In the genomic region with DNA sequence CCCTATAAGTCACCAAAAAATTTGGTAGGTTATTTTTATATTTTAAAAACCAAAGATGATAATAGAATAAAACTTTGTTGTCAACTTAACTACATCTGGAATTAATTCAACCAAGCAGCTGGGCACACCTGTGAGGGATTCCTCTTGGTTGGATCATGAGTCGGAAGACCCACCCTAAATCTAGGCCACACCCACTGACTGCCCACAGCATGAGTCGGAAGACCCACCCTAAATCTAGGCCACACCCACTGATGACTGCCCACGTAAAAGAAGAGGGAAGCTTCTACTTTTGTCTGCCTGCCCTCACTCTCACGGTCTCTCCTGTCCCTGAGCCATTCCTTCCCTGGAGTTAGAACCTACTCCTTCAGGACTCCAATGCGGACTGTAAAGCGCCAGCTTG, we compare ENCODE assay signal across 15 mouse cellular contexts. TPM values are rescaled to one million over a fixed set of nuclear protein-coding genes. Genes with fewer than 3 reads are reported as not detected.
A peak's percentile ranks its signal among the peaks of the same experiment; 100 is the strongest.
DNase-seq lines count a peak whose midpoint lies in the region; ATAC-seq and TF ChIP-seq lines count a peak whose summit lies in the region.
"Had no signal": no experiment of that assay in that cellular context is flagged by ENCODE, and none has a peak within 500 bp of the region (broad histone marks: within the 10 kb centered on the region; RNA-seq: fewer than 3 reads in every experiment).

No protein-coding gene starts in this region.

- peaks cover 46% of the 10 kb centered on the region for H3K36me3 ChIP-seq in stomach, embryonic 14.5 days (ENCODE audit: control insufficient read depth, insufficient read depth, low read length)
- H3K36me3 ChIP-seq in stomach, postnatal 0 days (ENCODE audit: control insufficient read depth, insufficient read depth, low read length) = peaks cover 37% of the 10 kb centered on the region
- peaks cover 8% of the 10 kb centered on the region; the same call in 1 of the 2 replicates for H3K36me3 ChIP-seq in intestine, embryonic 16.5 days (ENCODE audit: control insufficient read depth, insufficient read depth, low read length)

- intact Hi-C loops in left cerebral cortex, postnatal 4 days (cut with DNase I) = loop anchor here (10.0 kb wide), 1 partner anchor 95 kb away; no protein-coding TSS in a partner anchor

- H3K9me3 ChIP-seq in stomach, embryonic 14.5 days (ENCODE audit: control insufficient read depth, low read depth, low read length) = no peaks in the 10 kb centered on the region
- no peaks in the 10 kb centered on the region for H3K9me3 ChIP-seq in stomach, postnatal 0 days (ENCODE audit: control insufficient read depth, low read length)
- H3K9me3 ChIP-seq in intestine, embryonic 16.5 days (ENCODE audit: control insufficient read depth, low read length) = no peaks in the 10 kb centered on the region
- H3K9me3 ChIP-seq: embryonic facial prominence, embryonic 15.5 days; forebrain, embryonic 12.5 days; heart, embryonic 15.5 days; hindbrain, embryonic 12.5 days; limb, embryonic 15.5 days had no signal

- H3K27me3 ChIP-seq in stomach, embryonic 14.5 days (ENCODE audit: control insufficient read depth, insufficient read depth, low read length) = no peaks in the 10 kb centered on the region
- no peaks in the 10 kb centered on the region for H3K27me3 ChIP-seq in stomach, postnatal 0 days (ENCODE audit: control insufficient read depth, insufficient read depth, low read length)
- H3K27me3 ChIP-seq in intestine, embryonic 16.5 days (replicated peaks; ENCODE audit: control insufficient read depth, insufficient read depth, low read length) = no peaks in the 10 kb centered on the region
- H3K27me3 ChIP-seq: embryonic facial prominence, embryonic 15.5 days; forebrain, embryonic 12.5 days; heart, embryonic 15.5 days; hindbrain, embryonic 12.5 days; limb, embryonic 15.5 days had no signal

- no peak overlapping the region for H3K9ac ChIP-seq in stomach, embryonic 14.5 days (replicated peaks; ENCODE audit: low read depth, low read length)
- no peak overlapping the region for H3K9ac ChIP-seq in stomach, postnatal 0 days (ENCODE audit: low read length)
- no peak overlapping the region for H3K9ac ChIP-seq in intestine, embryonic 16.5 days (ENCODE audit: low read depth, low read length)
- H3K9ac ChIP-seq: embryonic facial prominence, embryonic 15.5 days; forebrain, embryonic 12.5 days; heart, embryonic 15.5 days; hindbrain, embryonic 12.5 days; limb, embryonic 15.5 days had no signal

- no peaks in the 10 kb centered on the region for H3K4me1 ChIP-seq in stomach, embryonic 14.5 days (ENCODE audit: control insufficient read depth, insufficient read depth, low read length)
- no peaks in the 10 kb centered on the region for H3K4me1 ChIP-seq in stomach, postnatal 0 days (replicated peaks; ENCODE audit: control insufficient read depth, insufficient read depth)
- H3K4me1 ChIP-seq in intestine, embryonic 16.5 days (ENCODE audit: control insufficient read depth, insufficient read depth, low read length) = no peaks in the 10 kb centered on the region
- H3K4me1 ChIP-seq: embryonic facial prominence, embryonic 15.5 days; heart, embryonic 15.5 days; limb, embryonic 15.5 days had no signal

- no peak for TF ChIP-seq EP300 in stomach, postnatal 0 days (optimal IDR thresholded peaks at IDR 0.05)

- no peak overlapping the region for H3K4me2 ChIP-seq in stomach, embryonic 14.5 days (replicated peaks; ENCODE audit: low read depth, low read length)
- H3K4me2 ChIP-seq in stomach, postnatal 0 days (replicated peaks; ENCODE audit: low read depth) = no peak overlapping the region
- H3K4me2 ChIP-seq in intestine, embryonic 16.5 days (ENCODE audit: low read depth, low read length) = no peak overlapping the region
- H3K4me2 ChIP-seq: embryonic facial prominence, embryonic 15.5 days; forebrain, embryonic 12.5 days; heart, embryonic 15.5 days; hindbrain, embryonic 12.5 days; limb, embryonic 15.5 days had no signal

- no peak overlapping the region for H3K27ac ChIP-seq in stomach, embryonic 14.5 days (ENCODE audit: low read length)
- H3K27ac ChIP-seq in stomach, postnatal 0 days (replicated peaks) = no peak overlapping the region
- H3K27ac ChIP-seq in intestine, embryonic 16.5 days (ENCODE audit: low read length) = no peak overlapping the region
- H3K27ac ChIP-seq: embryonic facial prominence, embryonic 15.5 days; forebrain, embryonic 12.5 days; heart, embryonic 15.5 days; hindbrain, embryonic 12.5 days; limb, embryonic 15.5 days had no signal

- no peak overlapping the region for H3K4me3 ChIP-seq in stomach, embryonic 14.5 days (ENCODE audit: low read depth, low read length)
- no peak overlapping the region for H3K4me3 ChIP-seq in stomach, postnatal 0 days (ENCODE audit: low read depth, low read length)
- no peak overlapping the region for H3K4me3 ChIP-seq in intestine, embryonic 16.5 days (ENCODE audit: low read length)
- H3K4me3 ChIP-seq: embryonic facial prominence, embryonic 15.5 days; forebrain, embryonic 12.5 days; heart, embryonic 15.5 days; hindbrain, embryonic 12.5 days; limb, embryonic 15.5 days had no signal

- 65% methylated on average over 6 of the region's 6 CpGs for WGBS in stomach, embryonic 14.5 days
- 61% methylated on average over 6 of the region's 6 CpGs for WGBS in stomach, postnatal 0 days
- WGBS in intestine, embryonic 16.5 days = 72% methylated on average over 6 of the region's 6 CpGs

- no peak for TF ChIP-seq CTCF in stomach, postnatal 0 days (IDR thresholded peaks at IDR 0.05; ENCODE audit: low read depth)

- no peak for DNase-seq in stomach, postnatal 0 days (ENCODE audit: low spot score)
- DNase-seq in MEL-GATA-1-ER (ENCODE audit: extremely low read depth, low read depth) = peak; percentile 7
- DNase-seq in gastrocnemius, adult 18-20 months (ENCODE audit: low spot score) = no peak
- DNase-seq in left cerebral cortex, postnatal 4 days = no peak
- DNase-seq: cerebellum, adult 11 months; lung, postnatal 10 days had no signal

- ATAC-seq in stomach, embryonic 14.5 days (ENCODE audit: insufficient number of reproducible peaks, insufficient read depth, low FRiP score, low read depth) = 0 out of 2 replicates have a peak, but pooled peaks have one; percentile 49
- ATAC-seq in stomach, postnatal 0 days (ENCODE audit: low FRiP score, low TSS enrichment) = no peak
- 0 out of 2 replicates have a peak, but pooled peaks have one; percentile 63 for ATAC-seq in erythroblast, adult 5-6 weeks (replicated peaks; ENCODE audit: low FRiP score, poor library complexity, severe bottlenecking)
- ATAC-seq in intestine, embryonic 16.5 days = no peak
- ATAC-seq: CD4-positive, CD25-positive, alpha-beta regulatory T cell, adult 4 months had no signal

RNA-seq across cellular contexts. Expression of gene Zfyve1, which starts 36.8 kb away (rescaled TPM):
- 15.9 and 17.5 TPM in 2 replicates for polyA plus RNA-seq in stomach, embryonic 14.5 days (2014; fragmentation: Nextera tagmentation; extraction: Ambion mirVana)
- polyA plus RNA-seq in stomach, postnatal 0 days (2015; fragmentation: Nextera tagmentation; extraction: Ambion mirVana) = 7.6 and 8.2 TPM in 2 replicates
- total RNA-seq in erythroblast, adult 5-6 weeks (2015; ENCODE audit: low replicate concordance) = 5.2 and 31.3 TPM in 2 replicates
- total RNA-seq in erythroblast, adult 5-6 weeks (2017; ENCODE audit: low replicate concordance) = 28.3 and 29.8 TPM in 2 replicates
- 10 to 100 TPM; 20.0 to 23.8 TPM for total RNA-seq in gastrocnemius, adult 18-20 months (2021)
- total RNA-seq in left cerebral cortex, postnatal 4 days (2021) = 10 to 100 TPM; 41.6 to 42.0 TPM
- polyA plus RNA-seq in intestine, embryonic 16.5 days (2015; fragmentation: Nextera tagmentation; extraction: Ambion mirVana) = 13.2 and 13.8 TPM in 2 replicates

RNA-seq across cellular contexts. Expression of gene Dcaf4, which starts 39.9 kb away (rescaled TPM):
- polyA plus RNA-seq in stomach, embryonic 14.5 days (2014; fragmentation: Nextera tagmentation; extraction: Ambion mirVana) = 35.7 and 37.3 TPM in 2 replicates
- 19.7 and 21.6 TPM in 2 replicates for polyA plus RNA-seq in stomach, postnatal 0 days (2015; fragmentation: Nextera tagmentation; extraction: Ambion mirVana)
- 8.1 TPM in 1 of 2 replicates, not detected in the other for total RNA-seq in erythroblast, adult 5-6 weeks (2015; ENCODE audit: low replicate concordance)
- total RNA-seq in erythroblast, adult 5-6 weeks (2017; ENCODE audit: low replicate concordance) = 1.7 and 4.7 TPM in 2 replicates
- 10 to 100 TPM; 19.6 to 21.2 TPM for total RNA-seq in gastrocnemius, adult 18-20 months (2021)
- 10 to 100 TPM; 36.6 to 43.1 TPM for total RNA-seq in left cerebral cortex, postnatal 4 days (2021)
- 24.6 and 29.5 TPM in 2 replicates for polyA plus RNA-seq in intestine, embryonic 16.5 days (2015; fragmentation: Nextera tagmentation; extraction: Ambion mirVana)

Comparison
In these comparisons a context has a peak if more than half of its experiments do, and no peak if none do; other contexts are left out.
1. ATAC-seq: peak in stomach, embryonic 14.5 days (single experiment) and erythroblast, adult 5-6 weeks (single experiment); none in stomach, postnatal 0 days (single experiment) and intestine, embryonic 16.5 days (single experiment).